Mouse (Mus musculus): ENCODE data around the gene Rsrc2.

Rsrc2 gene

GRCm38 (mm10) chr5:123696961-123697360 is 52.3 kb downstream of the Rsrc2 start:
- DNase-seq (ENCODE audit: low spot score in 2 of 2) = no peak

- no peak for DNase-seq (ENCODE audit: low spot score in 2 of 2)
Observed at GRCm38 (mm10) chr5:123696244-123696643, 53.0 kb downstream of the Rsrc2 start.

DNA sequence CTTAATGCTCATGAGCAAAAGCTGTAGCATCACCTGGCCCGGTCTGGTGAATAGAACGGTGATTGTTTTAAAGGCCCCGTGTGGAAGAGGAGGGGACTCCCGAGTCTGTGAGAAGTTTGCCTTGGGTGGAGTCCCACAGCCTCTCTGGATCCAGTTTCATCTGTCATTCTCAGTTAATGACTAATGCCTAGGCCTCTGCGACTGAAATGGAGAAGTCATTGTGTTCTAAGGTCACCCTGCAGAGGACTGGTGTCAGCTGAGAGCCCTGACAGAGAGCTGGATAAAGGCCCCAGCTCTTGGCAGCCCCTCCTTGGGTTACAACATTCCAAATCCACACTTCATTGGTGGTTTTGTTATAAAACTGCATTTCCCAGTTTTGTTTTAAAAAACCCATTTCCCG is 54.7 kb downstream of the Rsrc2 start:
- DNase-seq (ENCODE audit: low spot score in 2 of 2) = no peak

DNA sequence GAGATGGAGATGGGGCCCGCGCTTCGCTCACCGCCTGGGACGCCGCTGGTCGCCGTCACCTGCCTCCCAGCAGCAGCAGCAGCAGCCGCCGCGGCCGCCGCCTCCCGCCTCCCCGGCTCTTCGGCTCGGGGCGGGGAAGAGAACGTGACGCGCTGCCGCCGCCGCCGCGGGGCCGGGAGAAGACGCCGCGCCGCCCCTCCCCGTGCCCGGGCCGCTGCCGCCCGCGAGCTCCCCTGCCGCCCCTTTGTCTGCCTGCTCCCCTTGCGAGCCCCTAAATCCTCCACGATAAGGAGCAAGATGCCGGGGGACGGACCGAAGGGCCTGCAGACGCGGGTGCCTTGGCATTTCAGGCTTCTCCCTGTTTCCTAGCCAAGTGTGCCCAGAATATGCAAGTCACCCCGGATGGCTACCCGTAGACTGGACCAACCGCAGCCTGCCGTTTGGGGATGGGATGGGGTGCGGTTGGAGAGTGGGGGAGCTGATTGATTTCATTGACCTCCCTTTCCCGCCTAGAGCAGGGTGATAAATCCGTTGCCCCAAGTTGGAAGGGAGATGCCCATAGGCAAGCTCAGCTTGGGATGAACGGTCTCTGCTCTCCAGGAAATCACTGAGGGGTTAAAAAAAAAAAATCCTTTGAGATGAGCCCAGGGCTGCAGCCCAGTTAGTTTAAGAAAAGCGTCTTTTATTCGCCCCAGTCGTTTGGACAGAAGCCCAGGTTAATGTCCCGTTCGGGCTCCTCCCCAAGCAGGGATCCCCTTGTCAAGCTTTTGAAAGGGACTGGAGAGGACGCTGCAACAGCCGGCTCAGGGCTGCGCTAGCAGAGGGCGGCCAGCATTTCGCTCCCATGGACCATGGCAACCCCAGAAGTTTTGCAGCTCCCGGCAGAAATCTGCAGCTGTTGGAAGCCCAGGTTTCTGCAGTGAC is 64.7 kb downstream of the Rsrc2 start, which contains the start of gene Clip1:
Gene Clip1, minus strand, starts transcription at position 398 of the 924 bp plus-strand sequence.
- peak; percentile 48 to 62 for DNase-seq (ENCODE audit: low spot score in 2 of 2)

- DNase-seq (ENCODE audit: low spot score in 2 of 2) = peak in 1 of 2 experiments; percentile 16
Observed at GRCm38 (mm10) chr5:123683377-123684220, 65.6 kb downstream of the Rsrc2 start.

DNA sequence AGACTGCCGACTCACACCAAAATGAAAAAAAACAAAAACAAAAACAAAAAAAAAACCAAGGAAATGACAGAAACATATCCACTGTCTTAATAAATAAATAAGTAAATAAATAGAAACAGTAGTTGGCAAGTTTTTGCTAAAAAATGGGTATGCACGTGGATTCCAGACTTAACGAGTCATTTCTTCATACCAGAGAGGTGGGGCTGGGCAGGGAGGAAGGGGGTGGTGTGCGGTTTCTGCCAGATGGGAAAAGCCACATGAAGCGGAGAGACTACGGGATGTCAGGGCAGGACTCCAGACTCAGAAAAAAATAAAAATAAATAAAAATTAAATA is 66.2 kb downstream of the Rsrc2 start:
- DNase-seq (ENCODE audit: low spot score in 2 of 2) = no peak

- no peak for DNase-seq (ENCODE audit: low spot score in 2 of 2)
Observed at GRCm38 (mm10) chr5:123682372-123682771, 66.8 kb downstream of the Rsrc2 start.

DNA sequence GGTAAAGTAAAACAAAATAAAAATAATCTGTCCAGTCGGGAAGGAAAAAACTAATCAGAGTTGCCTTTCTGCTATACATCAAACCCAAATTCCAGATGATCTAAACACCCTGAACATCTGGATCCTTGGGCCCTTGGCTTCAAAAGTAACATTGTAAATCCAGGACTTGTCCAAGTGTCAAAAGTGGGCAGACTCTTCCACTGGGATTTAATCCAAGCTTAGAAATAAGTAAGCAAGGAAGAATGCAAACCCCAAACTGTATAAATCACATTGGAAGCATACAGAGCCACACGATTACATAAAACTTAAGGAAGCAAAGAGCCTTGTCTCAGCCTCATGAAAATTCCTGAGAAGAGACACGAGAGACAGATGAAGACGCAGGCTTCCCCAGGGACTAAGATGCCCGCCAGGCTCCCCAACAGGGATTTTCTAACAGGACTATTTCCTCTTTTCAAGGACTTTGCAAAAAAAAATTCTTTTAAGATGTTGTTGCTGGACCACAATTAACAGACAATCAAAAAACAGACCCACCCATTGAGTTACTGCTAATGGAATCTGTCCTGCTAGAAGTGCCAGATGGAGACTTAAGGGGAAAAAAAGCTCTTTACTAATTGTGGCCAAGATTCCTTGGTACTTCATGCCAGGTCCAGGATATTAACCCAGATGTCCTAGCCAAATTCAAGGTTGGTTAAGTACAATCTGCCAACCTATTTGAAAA is 69.5 kb downstream of the Rsrc2 start:
- DNase-seq (ENCODE audit: low spot score in 2 of 2) = no peak

DNA sequence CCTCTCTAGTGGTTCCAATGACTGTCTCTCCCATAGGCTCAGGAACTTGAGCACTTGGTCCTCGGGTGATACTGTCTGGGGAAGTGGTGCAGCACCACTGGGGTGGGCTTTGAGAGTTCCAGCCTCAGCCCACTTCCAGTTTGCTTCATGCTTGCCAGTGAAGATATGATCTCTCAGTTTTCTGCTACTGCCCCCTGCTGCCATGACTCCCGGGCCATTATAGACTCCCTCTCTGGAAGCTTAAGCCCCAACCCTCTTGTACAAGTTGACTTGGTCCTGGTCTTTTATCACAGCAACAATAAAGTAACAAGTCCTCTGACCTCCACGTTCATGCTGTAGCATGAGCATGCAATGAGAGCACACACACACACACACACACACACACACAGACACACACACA is 70.1 kb downstream of the Rsrc2 start:
- no peak for DNase-seq (ENCODE audit: low spot score in 2 of 2)
